Mouse (Mus musculus): Measurements from ENCODE around the gene Tmem9b. TPM values are rescaled to one million over a fixed set of nuclear protein-coding genes. Genes with fewer than 3 reads are reported as not detected.

Gene Tmem9b
- polyA plus RNA-seq, 1 experiment, result 91.0 TPM

DNA sequence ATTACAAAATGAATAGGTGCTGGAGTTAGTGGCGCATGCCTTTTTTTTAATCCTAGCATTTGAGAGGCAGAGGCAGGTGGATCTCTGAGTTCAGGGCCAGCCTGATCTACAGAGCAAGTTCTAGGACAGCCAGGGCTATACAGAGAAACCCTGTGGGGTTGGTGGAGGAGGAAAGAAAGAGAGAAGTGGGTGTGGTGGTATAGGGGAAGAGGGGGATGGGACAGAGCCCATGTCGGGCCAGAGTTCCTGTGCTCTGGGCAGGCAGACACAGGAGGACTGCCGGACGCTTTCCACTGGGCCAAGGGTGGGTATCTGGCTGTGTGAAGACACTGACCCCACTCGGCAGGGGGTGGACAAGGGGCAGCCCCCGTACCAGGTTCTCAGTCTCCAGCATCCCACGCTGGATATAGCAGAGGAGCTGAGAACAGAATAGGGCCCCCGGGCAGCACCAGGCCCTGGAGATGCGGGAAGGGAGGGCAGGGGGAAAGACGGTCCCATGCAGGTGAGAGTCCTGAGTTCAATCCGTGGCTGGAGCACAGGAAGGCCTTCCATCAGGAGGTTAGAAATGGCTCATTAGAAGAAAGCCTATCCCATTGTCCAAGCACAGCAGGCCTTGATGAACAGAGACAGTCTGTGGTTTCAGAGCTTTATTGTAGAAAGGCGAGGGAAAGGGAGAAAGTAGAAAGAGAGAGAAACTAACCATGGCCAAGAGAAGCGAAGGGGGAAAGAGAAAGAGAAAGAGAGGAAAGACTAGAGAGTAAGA, 57.9 kb downstream of the Tmem9b start:
- TF ChIP-seq POLR2A (IDR thresholded peaks at IDR 0.05; ENCODE audit: borderline replicate concordance, low read depth, low read length) (no peak), CTCF (IDR thresholded peaks at IDR 0.05; ENCODE audit: low read depth, low read length) (no peak)

DNA sequence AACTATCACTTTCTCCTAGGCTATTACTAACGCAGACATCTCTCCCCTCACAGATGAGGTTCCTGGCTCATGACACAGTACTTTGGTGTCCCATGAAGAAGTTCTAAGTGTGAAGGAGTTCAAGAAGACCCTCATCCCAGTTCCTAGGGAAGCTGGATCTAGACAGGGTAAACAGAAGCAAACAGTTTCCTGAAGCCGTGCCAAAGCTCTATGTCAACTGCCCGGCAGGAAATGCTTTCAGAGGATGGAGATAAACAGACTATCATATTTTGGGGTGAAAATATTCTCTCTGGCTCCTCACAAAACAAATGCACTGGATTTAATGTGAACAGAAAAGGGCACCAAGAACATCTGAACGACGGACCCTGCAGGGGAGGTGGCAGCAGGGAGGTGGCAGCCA, 61.7 kb downstream of the Tmem9b start:
- H3K27ac ChIP-seq (ENCODE audit: insufficient read depth, low read depth, low read length), result no peak overlapping the region
- TF ChIP-seq CTCF (IDR thresholded peaks at IDR 0.05; ENCODE audit: low read depth, low read length), result no peak
- TF ChIP-seq POLR2A (IDR thresholded peaks at IDR 0.05; ENCODE audit: borderline replicate concordance, low read depth, low read length), result no peak
- no peak overlapping the region for H3K4me3 ChIP-seq (ENCODE audit: insufficient read depth, low read length)
- no peaks in the 10 kb centered on the region for H3K4me1 ChIP-seq (ENCODE audit: control insufficient read depth, insufficient read depth, low read length)

More for the DNA sequence above, 57.9 kb downstream of the Tmem9b start:
- Histone ChIP-seq H3K4me3 (ENCODE audit: insufficient read depth, low read length) (no peak overlapping the region), H3K27ac (ENCODE audit: insufficient read depth, low read depth, low read length) (no peak overlapping the region), H3K4me1 (ENCODE audit: control insufficient read depth, insufficient read depth, low read length) (no peaks in the 10 kb centered on the region)

DNA sequence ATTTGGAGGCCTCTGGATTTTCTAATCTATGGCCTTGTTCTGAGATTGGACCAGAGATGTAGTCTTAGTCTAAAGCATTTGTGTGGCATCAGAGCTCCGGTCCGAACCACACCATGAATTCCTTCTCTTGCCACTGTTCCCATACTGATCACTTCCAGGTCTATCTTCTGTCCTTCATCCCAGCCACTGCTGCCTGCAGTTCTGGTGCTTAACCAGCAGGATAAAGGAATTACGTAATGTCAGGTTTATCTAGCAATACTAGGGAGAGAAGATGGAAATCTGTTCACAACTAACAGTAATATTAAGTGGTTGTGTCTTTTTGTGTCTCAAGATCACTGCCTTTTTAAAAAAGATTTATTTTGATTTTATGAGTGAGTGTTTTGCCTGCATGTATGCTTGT, 62.6 kb downstream of the Tmem9b start:
- Histone ChIP-seq H3K4me3 (ENCODE audit: insufficient read depth, low read length) (no peak overlapping the region), H3K4me1 (ENCODE audit: control insufficient read depth, insufficient read depth, low read length) (no peaks in the 10 kb centered on the region), H3K27ac (ENCODE audit: insufficient read depth, low read depth, low read length) (no peak overlapping the region)
- TF ChIP-seq POLR2A (IDR thresholded peaks at IDR 0.05; ENCODE audit: borderline replicate concordance, low read depth, low read length), result no peak
- TF ChIP-seq CTCF (IDR thresholded peaks at IDR 0.05; ENCODE audit: low read depth, low read length), result no peak

DNA sequence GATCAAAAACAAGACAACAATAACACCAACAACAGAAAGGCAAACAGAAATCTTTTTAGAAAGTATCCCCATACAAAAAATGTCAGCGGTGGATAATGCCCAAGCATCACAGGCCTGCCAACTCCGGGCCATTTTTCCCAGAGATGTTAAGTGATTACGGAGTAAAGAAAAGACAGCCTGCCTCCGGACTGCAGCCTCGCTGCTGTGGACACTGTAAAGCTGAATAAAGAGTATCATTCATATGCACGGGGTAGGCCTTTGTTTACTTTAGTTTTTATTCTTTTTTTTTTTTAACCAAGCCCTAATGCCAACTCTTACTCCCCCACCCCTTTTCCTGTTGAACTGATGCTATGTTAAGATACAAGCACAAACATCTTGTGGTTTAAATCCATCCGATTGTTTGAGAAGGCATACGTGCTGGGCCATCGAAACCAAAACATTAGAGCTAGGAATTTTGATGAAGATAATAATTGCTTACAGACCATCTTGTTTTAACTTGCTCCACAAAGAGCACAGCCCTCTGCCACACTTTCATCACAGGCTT, 66.0 kb downstream of the Tmem9b start:
- TF ChIP-seq POLR2A (IDR thresholded peaks at IDR 0.05; ENCODE audit: borderline replicate concordance, low read depth, low read length), result no peak
- no peak for TF ChIP-seq CTCF (IDR thresholded peaks at IDR 0.05; ENCODE audit: low read depth, low read length)
- no peaks in the 10 kb centered on the region for H3K4me1 ChIP-seq (ENCODE audit: control insufficient read depth, insufficient read depth, low read length)
- no peak overlapping the region for H3K4me3 ChIP-seq (ENCODE audit: insufficient read depth, low read length)

More for the DNA sequence above, 66.0 kb downstream of the Tmem9b start:
- no peak overlapping the region for H3K27ac ChIP-seq (ENCODE audit: insufficient read depth, low read depth, low read length)

Other genes with a start within 250 kb of the Tmem9b start
- gene Trim66, start 244.7 kb downstream of the Tmem9b start, polyA plus RNA-seq (2012; ENCODE audit: insufficient read depth, insufficient read length, missing spikeins), result not detected in 2 replicates
- gene Rpl27a, start 233.7 kb downstream of the Tmem9b start, polyA plus RNA-seq (2012; ENCODE audit: insufficient read depth, insufficient read length, missing spikeins), result 238 and 334 TPM in 2 replicates
- gene St5, start 49.3 kb downstream of the Tmem9b start, polyA plus RNA-seq (2012; ENCODE audit: insufficient read depth, insufficient read length, missing spikeins), result 1.0 and 1.2 TPM in 2 replicates
- gene Akip1, start 49.2 kb downstream of the Tmem9b start, polyA plus RNA-seq (2012; ENCODE audit: insufficient read depth, insufficient read length, missing spikeins), result 27.8 and 29.0 TPM in 2 replicates
- gene BC051019, start 29.0 kb downstream of the Tmem9b start, polyA plus RNA-seq (2012; ENCODE audit: insufficient read depth, insufficient read length, missing spikeins), result not detected in 2 replicates
- gene Ascl3, start 21.1 kb downstream of the Tmem9b start, polyA plus RNA-seq (2012; ENCODE audit: insufficient read depth, insufficient read length, missing spikeins), result not detected in 2 replicates
- gene Nrip3, start 29.1 kb upstream of the Tmem9b start, polyA plus RNA-seq (2012; ENCODE audit: insufficient read depth, insufficient read length, missing spikeins), result not detected in 2 replicates
- gene Scube2, start 112.8 kb upstream of the Tmem9b start, polyA plus RNA-seq (2012; ENCODE audit: insufficient read depth, insufficient read length, missing spikeins), result not detected in 2 replicates
- 159 and 160 TPM in 2 replicates for gene Dennd5a, start 207.6 kb upstream of the Tmem9b start, polyA plus RNA-seq (2012; ENCODE audit: insufficient read depth, insufficient read length, missing spikeins)
- 43.1 and 47.3 TPM in 2 replicates for gene Tmem41b, start 234.1 kb upstream of the Tmem9b start, polyA plus RNA-seq (2012; ENCODE audit: insufficient read depth, insufficient read length, missing spikeins)

Data from bone marrow macrophage, adult 2 months (primary cell).